Mouse (Mus musculus) forebrain, postnatal 0 days (tissue): ENCODE data around the gene Dvl1. TPM values are rescaled to one million over a fixed set of nuclear protein-coding genes. Genes with fewer than 3 reads are reported as not detected.

Experiments
- ATAC-seq: fragments of 200-750 bp; cut with Nextera tagmentation; 2 replicates; pipeline ENCODE4 v1.8.0; 2017; ENCODE audit warnings: mild to moderate bottlenecking, moderate library complexity
- DNase-seq: peaks from one replicate; pipeline ENCODE4 v3.0.0-alpha.2; 2015
- H3K27ac ChIP-seq: fragments of 300-500 bp; sonication (generic); 2 replicates; pipeline ENCODE4 v1.5.1; 2014; ENCODE audit warnings: low read depth, mild to moderate bottlenecking, antibody characterized with exemption, low read length, moderate library complexity, mixed read lengths
- H3K27me3 ChIP-seq: fragments of 300-500 bp; sonication (generic); 2 replicates; pipeline ENCODE4 v1.6.1; 2014; ENCODE audit warnings: mild to moderate bottlenecking, low read length, mixed read lengths; ENCODE audit not compliant: insufficient read depth
- H3K36me3 ChIP-seq: fragments of 300-500 bp; sonication (generic); 2 replicates; pipeline ENCODE4 v1.6.1; 2014; ENCODE audit warnings: mild to moderate bottlenecking, moderate library complexity; ENCODE audit not compliant: insufficient read depth
- H3K4me1 ChIP-seq: fragments of 300-500 bp; sonication (generic); 2 replicates; pipeline ENCODE4 v1.6.1; 2014; ENCODE audit warnings: antibody characterized with exemption; ENCODE audit not compliant: insufficient read depth
- H3K4me2 ChIP-seq: fragments of 300-500 bp; sonication (generic); 2 replicates; pipeline ENCODE4 v1.6.1; 2014; ENCODE audit warnings: low read depth, mild to moderate bottlenecking, moderate library complexity
- H3K4me3 ChIP-seq: fragments of 300-500 bp; sonication (generic); 2 replicates; pipeline ENCODE4 v1.5.1; 2014; ENCODE audit warnings: low read depth, low read length, mixed read lengths
- H3K9ac ChIP-seq: fragments of 300-500 bp; sonication (generic); 2 replicates; pipeline ENCODE4 v1.6.1; 2014; ENCODE audit warnings: mild to moderate bottlenecking
- H3K9me3 ChIP-seq: fragments of 300-500 bp; sonication (generic); 2 replicates; pipeline ENCODE4 v1.6.1; 2016; ENCODE audit warnings: low read length
- CTCF ChIP-seq: sonication (generic); IDR thresholded peaks from 2 replicates; pipeline ENCODE4 v1.5.1; 2016; ENCODE audit warnings: antibody characterized with exemption, control low read depth, low read depth
- WGBS: fragments of 180-500 bp; shearing (Covaris S2); extraction: QIAGEN DNeasy Blood & Tissue Kit; methylation state at CpG from one replicate; pipeline ENCODE4 v1.1.7; 2014; 5-methylcytosine and 5-hydroxymethylcytosine counted together
- polyA plus RNA-seq: library from polyadenylated mRNA; unstranded; fragments of >200 nt; fragmentation: Nextera tagmentation; extraction: Ambion mirVana; gene quantifications from 2 replicates; pipeline ENCODE4 v1.2.1, GENCODE M21; 2015
- total RNA-seq: library from RNA; depleted of rRNA; stranded (reverse); fragments of >200 nt; gene quantifications from 2 replicates; pipeline ENCODE4 v1.2.3, GENCODE M21; 2014; rRNA removed

The Dvl1 gene
- total RNA-seq (118 and 120 TPM in 2 replicates), polyA plus RNA-seq (15.1 and 16.3 TPM in 2 replicates)

DNA sequence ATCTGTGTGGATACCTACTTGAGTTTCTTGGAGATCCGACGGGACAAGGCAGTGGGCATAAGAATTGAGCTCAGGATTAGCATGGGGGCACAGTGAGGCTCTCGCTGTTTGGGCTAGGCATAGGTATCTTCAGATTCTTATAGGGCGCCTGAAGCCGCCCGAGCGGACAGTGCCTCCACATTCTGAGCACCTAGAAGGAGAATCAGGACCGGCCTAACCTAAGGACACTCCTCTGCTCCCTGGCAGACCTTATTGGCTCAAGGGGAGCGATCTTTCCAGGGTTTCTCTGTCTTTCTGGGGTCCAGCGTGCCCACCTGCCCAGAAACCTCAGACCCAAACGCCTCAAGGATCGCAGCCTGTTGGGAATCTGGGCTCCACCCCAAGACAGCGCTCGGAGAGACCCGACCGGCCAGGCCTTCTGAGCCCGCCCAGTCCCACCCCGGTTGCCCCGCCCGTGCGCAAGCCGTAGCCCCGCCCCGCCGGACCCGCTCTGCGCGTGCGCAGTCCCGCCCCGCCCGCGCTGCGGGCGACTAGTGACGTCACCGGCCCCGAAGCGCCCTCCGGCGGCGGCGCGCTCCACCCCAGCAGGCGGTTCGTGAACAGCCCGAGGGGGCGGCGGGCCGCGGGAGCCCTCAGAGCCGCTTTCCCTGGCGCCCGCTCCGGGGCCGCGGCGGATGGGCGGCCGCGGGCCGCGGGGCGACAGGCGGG, at the start of gene Dvl1:
TSS of gene Dvl1 (plus strand) at position 532 of the 708 bp plus-strand sequence.
- WGBS = 4% methylated on average over 54 of the region's 65 CpGs

DNA sequence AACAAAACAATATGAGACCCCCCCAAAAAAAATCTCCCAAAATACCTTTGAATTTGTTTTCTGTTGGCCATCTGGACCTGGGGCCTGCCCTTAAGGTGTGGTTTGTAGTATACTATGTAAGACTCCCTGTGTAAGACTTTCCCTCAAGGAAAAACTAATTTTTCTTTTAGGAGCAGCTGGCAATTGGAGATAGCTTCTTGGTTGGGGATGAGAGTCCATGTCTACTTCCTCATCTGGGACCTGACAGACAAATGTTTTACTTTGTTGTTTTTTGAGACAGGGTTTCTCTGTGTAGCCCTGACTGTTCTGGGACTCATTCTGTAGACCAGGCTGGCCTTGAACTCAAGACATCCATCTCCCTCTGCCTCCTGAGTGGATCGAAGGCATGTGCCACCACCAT, 45.1 kb upstream of the Dvl1 start:
- Histone ChIP-seq H3K4me1 (peaks cover 11% of the 10 kb centered on the region), H3K4me2 (no peak overlapping the region), H3K9me3 (no peaks in the 10 kb centered on the region), H3K27ac (no peak overlapping the region), H3K27me3 (no peaks in the 10 kb centered on the region; the same call in 1 of the 2 replicates), H3K9ac (no peak overlapping the region), H3K36me3 (peaks cover 12% of the 10 kb centered on the region), H3K4me3 (no peak overlapping the region)
- TF ChIP-seq CTCF = no peak
- DNase-seq (no peak), ATAC-seq (no peak)
- WGBS = 91% methylated on average over 1 of the region's 1 CpGs

More for the DNA sequence above, at the start of gene Dvl1:
- Histone ChIP-seq H3K9me3 (no peaks in the 10 kb centered on the region), H3K4me1 (peaks cover 23% of the 10 kb centered on the region), H3K4me2 (peak within 1 kb of the TSS; percentile 88), H3K27me3 (no peaks in the 10 kb centered on the region), H3K36me3 (0 out of 2 replicates have a peak, but pooled peaks cover 4% of the 10 kb centered on the region), H3K27ac (peak within 1 kb of the TSS; percentile 82), H3K4me3 (peak within 1 kb of the TSS; percentile 93), H3K9ac (peak within 1 kb of the TSS; percentile 92)
- peak; percentile 61 for TF ChIP-seq CTCF
- peak; percentile 89 for ATAC-seq
- peak; percentile 97 for DNase-seq

GRCm38 (mm10) chr4:155802741-155803339, 44.4 kb upstream of the Dvl1 start, which contains the start of gene Mrpl20:
Gene Mrpl20 (plus strand): TSS chr4:155802878.
- peak within 1 kb of the TSS; percentile 58 for H3K4me2 ChIP-seq
- TF ChIP-seq CTCF = peak; percentile 31; the same call in 1 of the 2 replicates
- ATAC-seq (peak; percentile 68; the same call in 1 of the 2 replicates), DNase-seq (peak; percentile 32)
- peak within 1 kb of the TSS; percentile 87 for H3K9ac ChIP-seq
- peaks cover 18% of the 10 kb centered on the region for H3K36me3 ChIP-seq
- WGBS = 8% methylated on average over 12 of the region's 12 CpGs
- H3K27me3 ChIP-seq = no peaks in the 10 kb centered on the region; the same call in 1 of the 2 replicates
- H3K27ac ChIP-seq = peak within 1 kb of the TSS; percentile 79
- H3K4me1 ChIP-seq = peaks cover 11% of the 10 kb centered on the region
- H3K4me3 ChIP-seq = peak within 1 kb of the TSS; percentile 83
- H3K9me3 ChIP-seq = no peaks in the 10 kb centered on the region

DNA sequence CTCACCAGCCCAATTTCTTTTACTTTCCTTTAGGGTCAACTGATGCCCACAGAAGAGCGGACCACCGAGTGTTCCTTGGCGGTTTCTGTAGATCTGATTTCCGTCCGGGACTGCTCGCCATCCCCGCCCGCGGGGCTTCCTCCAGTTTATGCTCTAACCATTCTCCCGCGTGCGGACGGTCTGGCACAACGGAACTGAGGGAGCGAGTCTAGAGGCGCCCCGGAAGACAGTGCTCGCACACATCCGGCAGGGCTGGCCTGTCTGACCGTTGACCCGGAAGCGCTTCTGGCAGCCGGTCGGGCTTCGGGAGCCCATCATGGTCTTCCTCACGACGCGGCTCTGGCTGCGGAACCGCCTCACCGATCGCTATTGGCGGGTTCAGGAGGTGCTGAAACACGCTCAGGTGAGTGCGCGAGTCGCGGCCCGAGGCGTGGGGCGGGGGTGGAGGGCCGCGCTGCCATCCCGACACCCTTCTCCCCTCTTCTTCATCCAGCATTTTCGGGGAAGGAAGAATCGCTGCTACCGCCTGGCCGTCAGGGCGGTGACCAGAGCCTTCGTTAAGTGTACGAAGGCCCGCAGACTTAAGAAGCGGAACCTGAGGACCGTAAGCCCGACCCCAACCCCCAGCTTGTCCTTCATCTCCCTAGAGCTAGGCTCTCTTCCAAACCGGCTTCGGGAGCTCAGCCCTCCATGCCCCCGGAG, 43.7 kb upstream of the Dvl1 start:
- Histone ChIP-seq H3K4me1 (peaks cover 11% of the 10 kb centered on the region), H3K27me3 (no peaks in the 10 kb centered on the region; the same call in 1 of the 2 replicates), H3K36me3 (peaks cover 25% of the 10 kb centered on the region), H3K9me3 (no peaks in the 10 kb centered on the region), H3K4me2 (peak overlapping the region; percentile 58), H3K27ac (peak overlapping the region; percentile 79), H3K9ac (peak overlapping the region; percentile 87), H3K4me3 (peak overlapping the region; percentile 83)
- TF ChIP-seq CTCF = no peak; the same call in 1 of the 2 replicates
- peak; percentile 99 for ATAC-seq
- DNase-seq = peak; percentile 96
- under 1% methylated on average over 58 of the region's 58 CpGs for WGBS

DNA sequence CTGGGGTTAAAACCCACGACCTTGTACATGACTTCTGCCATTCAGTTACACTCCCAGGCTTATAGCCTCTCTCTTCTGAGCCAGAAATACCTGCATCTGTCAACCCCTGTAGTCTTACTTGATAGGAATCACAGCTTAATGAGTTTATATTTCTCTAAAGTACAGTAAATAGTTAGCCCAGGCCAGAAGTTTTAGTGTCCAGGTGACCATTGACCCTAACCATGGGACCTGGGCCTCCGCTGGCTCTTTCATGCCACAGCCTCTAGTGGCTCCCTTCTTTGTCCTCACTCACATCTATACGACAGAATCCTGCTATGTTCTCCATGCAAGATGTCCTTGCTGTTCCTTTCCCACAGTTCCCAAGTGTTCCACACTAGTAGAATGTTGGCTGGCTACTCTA, 39.4 kb upstream of the Dvl1 start:
- H3K4me1 ChIP-seq = peaks cover 8% of the 10 kb centered on the region
- H3K36me3 ChIP-seq = peaks cover 47% of the 10 kb centered on the region
- WGBS = 96% methylated on average over 3 of the region's 3 CpGs
- H3K9ac ChIP-seq = no peak overlapping the region
- no peak overlapping the region for H3K27ac ChIP-seq
- no peaks in the 10 kb centered on the region for H3K9me3 ChIP-seq
- no peak for TF ChIP-seq CTCF
- ATAC-seq (no peak), DNase-seq (no peak)
- H3K4me3 ChIP-seq = no peak overlapping the region
- no peak overlapping the region for H3K4me2 ChIP-seq
- H3K27me3 ChIP-seq = no peaks in the 10 kb centered on the region

- peak within 1 kb of the TSS; percentile 99 for H3K4me3 ChIP-seq
- WGBS = 3% methylated on average over 56 of the region's 60 CpGs
- peak within 1 kb of the TSS; percentile 99 for H3K9ac ChIP-seq
- H3K27me3 ChIP-seq = no peaks in the 10 kb centered on the region
- peak within 1 kb of the TSS; percentile 73 for H3K4me2 ChIP-seq
- H3K4me1 ChIP-seq = peaks cover 9% of the 10 kb centered on the region; the same call in 1 of the 2 replicates
- H3K27ac ChIP-seq = peak within 1 kb of the TSS; percentile 90
- H3K36me3 ChIP-seq = peaks cover 53% of the 10 kb centered on the region
- DNase-seq = peak; percentile 99
- H3K9me3 ChIP-seq = no peaks in the 10 kb centered on the region
- ATAC-seq = peak; percentile 99
- TF ChIP-seq CTCF = peak; percentile 5; the same call in 1 of the 2 replicates
These were observed 35.1 kb upstream of the Dvl1 start, which contains the start of gene Ccnl2 for GRCm38 (mm10) chr4:155811929-155812664. Gene Ccnl2 (plus strand): TSS chr4:155812489.
